Mouse (Mus musculus) lung, adult 18-20 months (tissue): ENCODE data around the gene Rora.

Experiments
- DNase-seq, 2 experiments: peaks; one replicate each; pipeline ENCODE4 v3.0.0; 2022; ENCODE audit warnings: mixed read lengths in 2 of 2

Gene Rora

DNA sequence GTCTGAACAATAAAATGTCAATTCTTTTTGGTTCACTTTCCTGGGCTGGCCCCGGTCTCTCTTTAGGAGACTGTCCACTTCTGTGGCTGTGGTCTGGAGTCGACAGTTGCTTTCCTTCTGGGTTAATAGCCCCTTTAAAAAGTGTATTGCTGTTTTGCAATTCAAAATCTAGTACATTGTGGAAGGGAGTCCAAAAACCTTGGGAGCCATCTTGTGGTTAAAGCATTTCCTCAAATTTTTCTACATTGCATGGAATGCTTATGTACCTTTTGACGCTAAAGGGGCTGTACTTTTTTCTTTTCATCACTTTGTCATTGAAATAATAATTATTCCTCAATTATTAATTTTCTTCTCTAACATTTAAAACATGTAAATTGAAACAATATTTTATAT, 667.0 kb downstream of the Rora start:
- DNase-seq = no peak

DNA sequence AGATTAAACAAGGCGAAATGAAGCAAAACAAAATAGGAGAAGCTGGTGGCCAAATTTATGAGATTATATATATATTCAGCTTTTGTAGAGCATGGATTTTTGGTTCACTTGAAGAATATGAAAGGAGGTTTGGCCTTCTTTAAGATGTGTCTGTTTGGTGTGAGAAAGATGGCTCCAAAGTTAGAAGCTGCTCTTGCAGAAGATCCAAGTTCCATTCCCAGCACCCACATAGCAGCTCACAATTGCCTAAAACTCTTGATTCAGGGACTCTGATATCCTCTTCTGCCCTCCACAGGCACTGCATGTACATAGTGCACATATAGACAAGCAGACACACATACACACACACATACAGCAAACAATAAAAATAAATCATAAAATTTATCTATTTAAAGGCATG, 668.4 kb downstream of the Rora start:
- DNase-seq = no peak

GRCm38 (mm10) chr9:69323831-69324230, 670.2 kb downstream of the Rora start:
- DNase-seq = no peak

DNA sequence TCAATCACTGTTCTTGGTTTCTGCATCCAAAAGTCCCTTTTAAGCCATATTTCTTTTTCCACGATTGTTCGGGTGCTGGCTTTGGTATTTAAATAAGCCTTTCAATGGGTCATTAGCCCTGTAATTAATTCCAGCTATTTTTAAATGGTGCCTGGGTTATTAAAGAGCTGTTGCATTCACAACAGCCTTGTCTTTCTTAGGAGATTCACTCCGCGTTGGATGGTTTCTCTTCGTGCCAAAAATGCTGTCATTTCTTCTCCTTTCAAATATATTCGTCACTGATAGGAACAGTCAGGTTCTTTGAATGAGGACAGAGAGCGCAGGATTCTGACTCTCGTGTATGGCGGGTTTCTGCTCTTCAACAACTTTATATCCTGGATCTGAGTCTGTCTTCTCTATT, 673.5 kb downstream of the Rora start:
- DNase-seq = no peak

GRCm38 (mm10) chr9:69327591-69327990, 674.0 kb downstream of the Rora start:
- DNase-seq = no peak

DNA sequence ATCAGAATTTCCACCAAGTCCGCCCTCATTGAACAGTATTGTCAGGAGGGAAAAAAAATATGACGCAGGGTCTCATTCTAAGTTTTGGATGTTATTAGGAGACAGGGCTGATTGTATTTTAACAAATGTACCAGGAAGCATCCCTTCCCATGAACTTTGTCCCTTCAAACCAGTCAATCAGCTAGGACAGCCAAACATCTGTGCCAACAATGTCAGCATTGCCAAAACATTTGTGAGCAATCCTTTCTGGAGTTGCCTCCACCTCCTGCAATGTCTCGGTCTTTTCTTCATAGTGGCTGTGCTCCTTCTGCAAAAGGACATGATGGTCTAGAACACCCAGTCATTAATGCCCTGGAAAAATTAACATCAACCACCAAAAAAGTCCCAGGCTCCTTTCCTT, 678.2 kb downstream of the Rora start:
- peak in 1 of 2 experiments; percentile 43 for DNase-seq

DNA sequence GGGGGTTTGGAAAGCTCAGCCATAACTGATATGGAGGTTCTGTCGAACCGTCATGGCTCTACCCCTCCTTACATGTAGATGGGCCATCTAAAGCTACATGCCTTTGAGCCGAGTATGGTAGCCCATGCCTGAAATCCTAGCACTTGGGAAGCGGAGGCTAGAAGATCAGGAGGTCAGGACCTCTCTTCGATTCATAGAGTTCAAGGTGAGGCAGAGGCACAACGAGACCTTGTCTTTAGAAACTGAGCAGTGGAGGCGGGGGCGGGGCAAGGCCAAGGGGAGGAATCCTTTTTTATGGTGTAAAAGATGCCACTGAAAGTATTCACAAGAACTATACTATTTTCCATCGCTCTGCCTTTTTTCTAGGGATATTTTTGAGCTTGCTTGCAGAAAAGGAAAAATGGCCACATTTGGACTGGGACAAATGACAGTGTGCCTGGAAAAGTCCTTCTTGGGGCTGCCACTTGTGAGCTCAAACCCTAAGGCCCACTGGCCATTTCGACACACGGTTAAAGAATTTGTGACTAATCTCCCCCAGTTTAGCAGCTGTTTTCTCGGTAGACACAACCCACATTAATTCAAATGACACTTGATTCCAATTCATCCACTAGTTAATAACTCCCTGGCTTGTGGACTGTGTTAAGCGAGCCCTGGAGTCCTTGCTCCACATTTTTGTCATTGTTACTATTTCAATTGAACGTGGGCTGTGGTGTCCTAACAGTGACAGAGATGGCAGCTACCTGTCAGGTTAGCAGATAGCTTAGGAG, 679.4 kb downstream of the Rora start:
- no peak for DNase-seq

- no peak for DNase-seq
These were observed 680.1 kb downstream of the Rora start for GRCm38 (mm10) chr9:69333654-69334053.

GRCm38 (mm10) chr9:69334106-69334505, 680.5 kb downstream of the Rora start:
- no peak for DNase-seq

GRCm38 (mm10) chr9:69336063-69336462, 682.5 kb downstream of the Rora start:
- DNase-seq = no peak

DNA sequence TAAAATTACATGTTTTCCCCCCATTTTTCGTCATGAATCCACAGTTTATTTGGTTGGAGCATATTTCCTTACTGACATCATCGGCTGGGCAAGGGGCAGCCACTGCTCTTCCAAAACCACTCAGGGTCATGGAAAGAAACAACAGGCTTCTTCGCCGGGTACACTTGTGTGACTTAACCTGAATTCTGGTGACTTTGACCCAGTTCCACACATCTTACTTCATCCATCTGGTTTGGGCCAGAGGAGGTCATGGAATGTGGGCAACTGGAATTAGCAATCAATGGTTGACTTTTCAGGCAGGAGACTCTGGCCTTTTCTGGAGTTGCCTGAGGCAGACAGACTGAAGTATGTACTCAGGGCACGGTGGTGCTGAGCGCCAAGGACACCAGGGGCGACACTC, 685.6 kb downstream of the Rora start:
- peak in 1 of 2 experiments; percentile 24 for DNase-seq

- DNase-seq = no peak
These were observed 686.2 kb downstream of the Rora start for GRCm38 (mm10) chr9:69339829-69340228.

GRCm38 (mm10) chr9:69340421-69340820, 686.8 kb downstream of the Rora start:
- DNase-seq = no peak

GRCm38 (mm10) chr9:69343881-69344280, 690.3 kb downstream of the Rora start:
- no peak for DNase-seq

GRCm38 (mm10) chr9:69345550-69345949, 692.0 kb downstream of the Rora start:
- no peak for DNase-seq

DNA sequence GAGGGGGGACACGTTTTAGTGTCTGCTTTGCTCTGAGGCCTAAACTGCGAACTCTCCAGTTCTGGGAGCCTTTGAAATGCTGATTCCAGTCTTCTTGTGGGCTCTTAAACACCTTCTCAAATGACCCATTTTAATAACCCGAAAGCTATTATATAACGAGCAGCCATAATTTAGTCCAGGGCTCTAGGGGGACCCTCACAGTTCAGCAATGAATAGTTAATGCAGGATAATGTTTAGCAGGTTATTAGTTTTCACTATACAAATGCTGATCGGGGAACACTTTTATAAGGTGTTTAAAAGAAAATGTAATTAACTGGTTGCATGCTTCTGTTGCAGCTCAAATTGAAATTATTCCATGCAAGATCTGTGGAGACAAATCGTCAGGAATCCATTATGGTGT, 694.2 kb downstream of the Rora start:
- no peak for DNase-seq

DNA sequence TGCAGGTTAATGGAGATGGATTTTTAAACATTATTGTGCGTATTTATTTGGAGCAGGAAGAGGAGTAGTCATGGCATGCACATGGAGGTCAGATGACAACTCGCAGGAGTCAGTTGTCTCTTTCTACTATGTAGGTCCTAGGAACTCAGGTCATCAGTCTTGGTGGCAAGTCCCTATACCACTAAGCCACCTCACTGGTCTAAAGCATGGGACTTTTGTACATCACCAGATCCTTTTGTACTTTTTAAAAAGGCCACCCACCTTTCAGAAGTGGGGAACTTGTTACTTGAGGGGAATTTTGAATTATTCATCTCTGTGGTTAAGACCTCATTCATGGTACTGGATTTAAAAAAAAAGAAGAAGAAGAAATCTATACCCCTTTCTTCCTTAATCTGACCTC, 696.0 kb downstream of the Rora start:
- DNase-seq = no peak

- no peak for DNase-seq
These were observed 700.6 kb downstream of the Rora start for GRCm38 (mm10) chr9:69354228-69354627.

DNA sequence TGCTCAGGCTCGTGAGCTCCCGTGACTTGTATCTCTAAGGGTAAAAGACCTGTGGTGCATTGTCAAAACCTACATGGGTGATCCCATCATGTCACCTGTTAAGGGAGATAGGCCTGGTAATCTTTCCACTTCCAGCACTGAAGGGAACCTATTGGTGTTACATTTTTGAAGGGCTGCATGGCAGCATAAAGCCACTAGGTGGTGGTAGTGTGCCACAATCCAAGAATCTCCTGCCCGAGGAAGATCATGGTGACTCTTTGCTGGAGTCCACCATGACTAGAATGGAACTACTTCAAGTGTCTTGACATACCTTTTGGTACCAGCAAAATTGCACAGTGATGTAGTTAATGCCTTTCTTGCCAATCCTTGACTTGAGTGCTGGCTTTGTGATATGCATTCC, 704.2 kb downstream of the Rora start:
- DNase-seq = peak; percentile 34 to 56

DNA sequence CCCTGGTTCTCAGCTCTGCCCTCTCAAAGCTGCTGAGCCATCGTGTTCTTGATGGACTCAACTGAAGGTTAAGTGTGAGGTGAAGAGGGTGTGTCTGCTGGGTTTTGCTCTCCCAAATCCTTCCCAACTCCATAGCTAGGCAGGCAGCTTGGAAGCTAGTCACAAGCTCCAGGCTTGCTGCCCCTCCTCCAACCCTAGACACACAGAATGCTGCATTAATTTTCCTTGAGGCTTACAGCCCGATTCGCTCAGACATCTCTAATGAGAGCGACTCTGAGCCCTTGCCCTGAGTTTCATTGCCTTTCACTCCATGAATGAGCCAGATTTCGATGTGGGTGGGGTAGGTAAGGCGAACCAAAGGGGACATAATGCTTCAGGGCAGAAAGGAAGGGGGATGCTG, 705.2 kb downstream of the Rora start:
- no peak for DNase-seq

DNA sequence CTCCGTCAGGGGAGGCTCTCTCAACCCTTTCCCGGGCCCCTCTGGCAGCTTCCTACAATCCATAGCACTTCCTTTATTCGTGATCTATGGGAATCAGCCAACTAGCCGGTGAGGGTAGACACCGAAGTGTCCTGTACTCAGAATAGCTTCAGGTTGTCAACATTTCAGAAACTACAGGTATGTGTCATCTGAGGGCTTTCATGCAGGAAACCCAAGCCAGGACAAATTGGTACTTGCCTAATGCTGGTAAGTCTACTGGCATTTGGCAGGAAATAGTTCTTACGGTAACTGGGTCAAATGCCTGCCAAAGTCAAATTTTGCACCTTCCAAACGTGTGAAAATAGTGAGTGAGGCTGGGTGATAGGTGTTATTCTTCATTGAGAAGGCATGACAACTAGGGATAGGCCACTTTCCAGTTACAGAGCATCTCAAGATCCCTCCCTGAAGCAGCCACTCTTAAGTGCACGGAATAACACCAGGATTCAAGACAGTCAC, 708.4 kb downstream of the Rora start:
- no peak for DNase-seq

DNA sequence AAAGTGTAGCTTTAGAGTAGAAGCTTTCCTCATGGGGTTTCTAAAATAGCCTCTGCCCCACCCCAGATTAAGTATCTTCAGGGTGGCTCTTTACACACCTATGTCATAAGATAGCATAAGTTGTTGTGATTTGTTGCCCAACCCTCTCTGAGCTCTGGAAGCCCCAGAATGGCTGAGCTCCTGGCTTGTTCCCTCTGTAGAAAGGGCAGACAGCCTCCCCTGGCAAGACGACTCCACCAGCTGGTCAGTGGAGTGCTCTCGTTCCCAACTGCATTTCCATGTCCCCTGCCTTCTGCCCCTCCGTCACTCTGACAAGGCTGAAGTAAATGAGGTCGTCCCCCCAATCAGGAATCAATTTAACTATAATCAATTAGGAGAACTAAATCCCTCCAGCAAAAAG, 709.2 kb downstream of the Rora start:
- DNase-seq = no peak

GRCm38 (mm10) chr9:69364117-69364516, 710.5 kb downstream of the Rora start:
- no peak for DNase-seq

GRCm38 (mm10) chr9:69367055-69367454, 713.5 kb downstream of the Rora start:
- no peak for DNase-seq

DNA sequence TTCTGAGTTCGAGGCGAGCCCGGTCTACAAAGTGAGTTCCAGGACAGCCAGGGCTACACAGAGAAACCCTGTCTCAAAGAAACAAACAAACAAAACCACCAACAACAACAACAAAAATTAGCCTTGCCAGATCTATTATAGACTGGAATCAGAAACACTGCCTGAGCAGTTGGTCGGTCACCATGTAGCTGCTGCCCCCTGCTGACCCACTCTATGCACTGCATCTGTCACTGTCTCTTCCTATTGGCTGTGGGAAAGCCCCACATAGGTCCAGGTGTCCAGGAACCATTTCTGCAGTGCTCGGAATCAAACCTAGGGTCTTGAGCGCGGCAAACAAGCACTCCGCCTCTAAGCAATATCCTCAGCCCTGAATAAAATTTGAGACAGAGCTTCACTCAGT, 714.5 kb downstream of the Rora start:
- DNase-seq = peak; percentile 62 to 70
